Comparison of ENCODE assay signal across 9 mouse cellular contexts in the genomic region with DNA sequence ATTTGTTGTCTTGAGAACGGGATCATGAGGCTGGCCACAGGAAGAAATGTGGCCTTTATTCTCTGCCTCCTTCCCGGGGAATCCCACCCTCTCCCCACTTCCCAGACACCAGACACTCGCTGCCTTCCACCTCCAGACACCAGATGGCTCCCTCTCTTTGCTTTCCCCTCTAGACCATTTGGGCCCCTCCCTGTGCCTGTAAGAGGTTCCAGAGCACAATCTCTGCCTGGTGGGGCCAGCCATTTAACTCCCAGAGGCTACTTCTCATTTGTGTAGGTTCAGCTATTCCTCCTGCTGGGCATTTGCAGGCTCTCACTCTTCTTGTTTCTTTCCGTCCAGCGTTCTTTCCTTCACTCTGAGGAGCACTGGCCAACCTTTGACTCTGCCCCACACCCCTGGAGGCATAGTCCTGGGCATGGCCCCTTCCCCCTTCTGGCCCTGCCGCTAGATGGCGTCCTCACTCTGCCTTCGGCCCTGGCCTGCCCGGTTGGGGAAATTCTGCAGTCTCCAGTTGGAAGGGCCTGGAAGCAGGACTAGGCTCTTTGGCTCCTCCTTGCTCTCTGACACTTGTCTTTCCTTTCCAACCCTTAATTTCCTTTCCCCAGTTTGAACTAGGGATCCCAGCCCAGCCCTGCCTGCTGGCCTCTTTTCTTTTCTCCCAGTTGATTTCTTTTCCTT. TPM values are rescaled to one million over a fixed set of nuclear protein-coding genes. Genes with fewer than 3 reads are reported as not detected.
DNase-seq lines count a peak whose midpoint lies in the region; ATAC-seq and TF ChIP-seq lines count a peak whose summit lies in the region.
"Had no signal": no experiment of that assay in that cellular context is flagged by ENCODE, and none has a peak within 500 bp of the region (broad histone marks: within the 10 kb centered on the region; RNA-seq: fewer than 3 reads in every experiment).

No protein-coding gene starts in this region.

- 5% methylated on average over 9 of the region's 9 CpGs for WGBS in hindbrain, embryonic 11.5 days
- 6% methylated on average over 9 of the region's 9 CpGs for WGBS in hindbrain, embryonic 13.5 days
- WGBS in embryonic facial prominence, embryonic 10.5 days, result 6% methylated on average over 9 of the region's 9 CpGs
- whole genome bisulfite sequencing in kidney, adult 2 months, result 6% methylated on average over 9 of the region's 9 CpGs
- 3% methylated on average over 9 of the region's 9 CpGs for WGBS in liver, postnatal 0 days (ENCODE audit: insufficient replicate concordance)

- no peaks in the 10 kb centered on the region for H3K9me3 ChIP-seq in hindbrain, embryonic 11.5 days (ENCODE audit: control insufficient read depth, low read length)
- no peaks in the 10 kb centered on the region for H3K9me3 ChIP-seq in hindbrain, embryonic 13.5 days
- no peaks in the 10 kb centered on the region for H3K9me3 ChIP-seq in embryonic facial prominence, embryonic 10.5 days
- H3K9me3 ChIP-seq in liver, postnatal 0 days (ENCODE audit: low read length), result no peaks in the 10 kb centered on the region

- peaks cover 48% of the 10 kb centered on the region for H3K27me3 ChIP-seq in hindbrain, embryonic 11.5 days (ENCODE audit: control insufficient read depth, insufficient read depth, low read length)
- H3K27me3 ChIP-seq in hindbrain, embryonic 13.5 days, result peaks cover 78% of the 10 kb centered on the region
- peaks cover 62% of the 10 kb centered on the region for H3K27me3 ChIP-seq in embryonic facial prominence, embryonic 10.5 days (replicated peaks; ENCODE audit: low read depth, poor library complexity, severe bottlenecking)
- H3K27me3 ChIP-seq in kidney, adult 2 months (replicated peaks; ENCODE audit: control insufficient read depth, insufficient read depth, low read length), result no peaks in the 10 kb centered on the region
- H3K27me3 ChIP-seq in liver, postnatal 0 days (ENCODE audit: insufficient read depth, low read length), result peaks cover 42% of the 10 kb centered on the region

- no peak overlapping the region for H3K9ac ChIP-seq in hindbrain, embryonic 11.5 days (ENCODE audit: low read depth, low read length)
- H3K9ac ChIP-seq in hindbrain, embryonic 13.5 days, result no peak overlapping the region
- H3K9ac ChIP-seq in liver, postnatal 0 days (replicated peaks), result no peak overlapping the region

- H3K4me1 ChIP-seq in hindbrain, embryonic 11.5 days (replicated peaks; ENCODE audit: control insufficient read depth, insufficient read depth, low read length), result 0 out of 2 replicates have a peak, but pooled peaks cover 2% of the 10 kb centered on the region
- H3K4me1 ChIP-seq in hindbrain, embryonic 13.5 days (replicated peaks), result peaks cover 22% of the 10 kb centered on the region
- H3K4me1 ChIP-seq in embryonic facial prominence, embryonic 10.5 days, result peaks cover 18% of the 10 kb centered on the region
- no peaks in the 10 kb centered on the region for H3K4me1 ChIP-seq in kidney, adult 2 months (ENCODE audit: control insufficient read depth, insufficient read depth, low read length)
- no peaks in the 10 kb centered on the region for H3K4me1 ChIP-seq in liver, postnatal 0 days (ENCODE audit: insufficient read depth)

- no peak overlapping the region for H3K4me2 ChIP-seq in hindbrain, embryonic 11.5 days (replicated peaks; ENCODE audit: low read depth, low read length)
- no peak overlapping the region for H3K4me2 ChIP-seq in hindbrain, embryonic 13.5 days
- H3K4me2 ChIP-seq in liver, postnatal 0 days (ENCODE audit: low read depth, low read length), result no peak overlapping the region

- H3K27ac ChIP-seq in hindbrain, embryonic 11.5 days (ENCODE audit: low read depth, low read length), result no peak overlapping the region
- H3K27ac ChIP-seq in hindbrain, embryonic 13.5 days, result no peak overlapping the region
- H3K27ac ChIP-seq in embryonic facial prominence, embryonic 10.5 days (replicated peaks), result no peak overlapping the region
- no peak overlapping the region for H3K27ac ChIP-seq in kidney, adult 2 months (ENCODE audit: insufficient read depth, low read depth, low read length)
- H3K27ac ChIP-seq in liver, postnatal 0 days (ENCODE audit: low read depth), result no peak overlapping the region

- ATAC-seq in hindbrain, embryonic 11.5 days (ENCODE audit: low FRiP score), result 0 out of 2 replicates have a peak, but pooled peaks have one; percentile 34
- ATAC-seq in hindbrain, embryonic 13.5 days (ENCODE audit: low FRiP score), result no peak
- ATAC-seq in liver, postnatal 0 days, result peak; percentile 47; the same call in 1 of the 2 replicates

- TF ChIP-seq POLR2A in kidney, adult 2 months (IDR thresholded peaks at IDR 0.05; ENCODE audit: low read depth, low read length), result no peak

- peak; percentile 87 for TF ChIP-seq CTCF in kidney, adult 2 months (conservative IDR thresholded peaks at IDR 0.05; ENCODE audit: insufficient read depth, insufficient read length, low read depth, low read length)
- TF ChIP-seq CTCF in liver, postnatal 0 days (IDR thresholded peaks at IDR 0.05; ENCODE audit: low read depth), result peak; percentile 75

- H3K4me3 ChIP-seq in hindbrain, embryonic 11.5 days (ENCODE audit: low read depth, low read length), result no peak overlapping the region
- H3K4me3 ChIP-seq in hindbrain, embryonic 13.5 days, result no peak overlapping the region
- H3K4me3 ChIP-seq in embryonic facial prominence, embryonic 10.5 days, result no peak overlapping the region
- no peak overlapping the region for H3K4me3 ChIP-seq in kidney, adult 2 months (ENCODE audit: insufficient read depth, low read depth, low read length)
- no peak overlapping the region for H3K4me3 ChIP-seq in liver, postnatal 0 days (ENCODE audit: low read depth, low read length)

- TF ChIP-seq EP300 in liver, postnatal 0 days (IDR thresholded peaks at IDR 0.05; ENCODE audit: low read depth), result no peak

- no peaks in the 10 kb centered on the region for H3K36me3 ChIP-seq in hindbrain, embryonic 11.5 days (ENCODE audit: control insufficient read depth, insufficient read depth, low read length)
- H3K36me3 ChIP-seq in hindbrain, embryonic 13.5 days, result no peaks in the 10 kb centered on the region
- H3K36me3 ChIP-seq in embryonic facial prominence, embryonic 10.5 days (replicated peaks), result no peaks in the 10 kb centered on the region
- H3K36me3 ChIP-seq in kidney, adult 2 months (ENCODE audit: control insufficient read depth, insufficient read depth, low read length), result no peaks in the 10 kb centered on the region
- H3K36me3 ChIP-seq in liver, postnatal 0 days (replicated peaks; ENCODE audit: insufficient read depth, low read length), result no peaks in the 10 kb centered on the region

- peak; percentile 70 for DNase-seq in hindbrain, embryonic 11.5 days (ENCODE audit: low spot score)
- peak; percentile 79 for DNase-seq in R1 (ENCODE audit: low read depth, low spot score)
- peak; percentile 73 for DNase-seq in embryonic facial prominence, embryonic 10.5 days (ENCODE audit: low spot score)
- peak; percentile 77 for DNase-seq in kidney, adult 2 months
- DNase-seq in liver, postnatal 0 days, result peak; percentile 70
- DNase-seq in right cerebral cortex, adult 2 months (ENCODE audit: low spot score in 2 of 2), result peak; percentile 42 to 64
- DNase-seq in spleen, adult 18-20 months, result no peak

RNA-seq across cellular contexts. Expression of a gene that starts 2.6 kb away (rescaled TPM):
- 1.6 and 2.7 TPM in 2 replicates for polyA plus RNA-seq in hindbrain, embryonic 11.5 days (2014; fragmentation: Nextera tagmentation; extraction: Ambion mirVana)
- 1.6 and 1.8 TPM in 2 replicates for polyA plus RNA-seq in hindbrain, embryonic 13.5 days (2015; fragmentation: Nextera tagmentation; extraction: Ambion mirVana)
- polyA plus RNA-seq in embryonic facial prominence, embryonic 10.5 days (2016; fragmentation: Nextera tagmentation; extraction: Ambion mirVana), result 2.1 and 3.0 TPM in 2 replicates
- 0.69 and 1.1 TPM in 2 replicates for polyA plus RNA-seq in kidney, adult 2 months (2012; rRNA removed)
- polyA plus RNA-seq in liver, postnatal 0 days (2015; fragmentation: Nextera tagmentation; extraction: Ambion mirVana), result not detected in 2 replicates
- polyA plus RNA-seq: spleen, adult 2 months had no signal

Comparison
In these comparisons a context has a peak if more than half of its experiments do, and no peak if none do; other contexts are left out.
1. DNase-seq: peak in hindbrain, embryonic 11.5 days (single experiment), R1 (single experiment), embryonic facial prominence, embryonic 10.5 days (single experiment), kidney, adult 2 months (single experiment), liver, postnatal 0 days (single experiment) and right cerebral cortex, adult 2 months (2 of 2); none in spleen, adult 18-20 months (0 of 2).